Mouse (Mus musculus) heart, adult 2 months (tissue): ENCODE measurements at regions not wholly inside any gene's neighbourhood (a gene's known extent, or its start where the extent isn't known, plus 50 kb on each side); places are given as distances from the start of the nearest gene placed in this dataset.

ENCODE experiments used
- CTCF ChIP-seq: fragments of 200-600 bp; IDR thresholded peaks from 2 replicates; pipeline ENCODE4 v1.8.1; 2022; ENCODE audit warnings: antibody characterized with exemption, mild to moderate bottlenecking, moderate library complexity
- EP300 ChIP-seq: fragments of 200-500 bp; IDR thresholded peaks from 2 replicates; pipeline ENCODE4 v1.6.1; 2011; ENCODE audit warnings: low read depth, low read length, control low read depth; ENCODE audit not compliant: insufficient read depth

GRCm38 (mm10) chr5:4263560-4264160, 71.5 kb downstream of the Mterf1b start:
- TF ChIP-seq CTCF, result peak; percentile 66
- TF ChIP-seq EP300, result no peak
